Mouse (Mus musculus) testis, adult 2 months (tissue): ENCODE measurements around the gene Nolc1.

Experiments
- CTCF ChIP-seq: fragments of 200-500 bp; IDR thresholded peaks from 2 replicates; pipeline ENCODE4 v1.5.1; 2012; ENCODE audit warnings: low read depth, mild to moderate bottlenecking, inconsistent platforms, low read length, moderate library complexity; ENCODE audit not compliant: control insufficient read depth, insufficient read depth, insufficient replicate concordance
- POLR2A ChIP-seq: fragments of 200-500 bp; IDR thresholded peaks from 2 replicates; pipeline ENCODE4 v1.6.1; 2012; ENCODE audit warnings: low read depth, mild to moderate bottlenecking, inconsistent platforms, low read length, moderate library complexity; ENCODE audit not compliant: control insufficient read depth

GRCm38 (mm10) chr19:46114617-46115016, 39.0 kb downstream of the Nolc1 start:
- TF ChIP-seq POLR2A (no peak), CTCF (no peak)
